In the genomic region with DNA sequence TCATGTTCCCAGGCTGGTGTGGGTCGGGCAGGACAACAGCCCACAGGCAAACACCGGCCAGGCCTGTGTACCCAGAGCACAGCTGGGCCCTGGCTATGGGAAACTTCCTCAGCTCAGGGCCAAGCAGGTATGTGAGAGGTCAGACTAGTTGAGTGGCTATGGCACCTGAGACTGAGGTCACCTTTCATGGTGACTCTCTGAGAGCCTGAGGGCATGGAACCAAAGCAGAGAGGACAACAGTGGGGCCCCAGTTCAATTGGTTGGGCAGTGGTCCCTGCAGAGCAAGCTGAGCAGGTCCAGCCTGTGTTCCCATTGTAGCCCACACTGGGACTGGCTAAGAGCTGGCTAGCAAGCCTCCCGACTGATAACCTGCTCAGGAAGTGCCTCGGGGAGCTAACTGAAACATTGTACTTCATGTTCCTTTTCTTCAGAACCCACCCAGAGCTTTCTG, we compare ENCODE assay signal across 22 mouse cellular contexts.
DNase-seq lines count a peak whose midpoint lies in the region; ATAC-seq lines count a peak whose summit lies in the region.
"Had no signal": no experiment of that assay in that cellular context is flagged by ENCODE, and none has a peak within 500 bp of the region (broad histone marks: within the 10 kb centered on the region; RNA-seq: fewer than 3 reads in every experiment).

No protein-coding gene starts in this region.

- no peak overlapping the region for H3K27ac ChIP-seq in embryonic facial prominence, embryonic 14.5 days (replicated peaks; ENCODE audit: low read depth, low read length)
- peak overlapping the region; percentile 3; the same call in 1 of the 2 replicates for H3K27ac ChIP-seq in kidney, embryonic 14.5 days (ENCODE audit: low read depth, low read length)
- peak overlapping the region; percentile 53 for H3K27ac ChIP-seq in limb, embryonic 10.5 days
- H3K27ac ChIP-seq: hindbrain, embryonic 13.5 days; stomach, postnatal 0 days had no signal

- no peak overlapping the region for H3K4me2 ChIP-seq in embryonic facial prominence, embryonic 14.5 days (ENCODE audit: low read depth, low read length)
- H3K4me2 ChIP-seq in kidney, embryonic 14.5 days (replicated peaks; ENCODE audit: low read depth, low read length) = no peak overlapping the region
- H3K4me2 ChIP-seq: hindbrain, embryonic 13.5 days had no signal

- ATAC-seq in embryonic facial prominence, embryonic 14.5 days (ENCODE audit: low read depth) = no peak
- peak; percentile 37; the same call in 1 of the 2 replicates for ATAC-seq in kidney, embryonic 14.5 days (ENCODE audit: low FRiP score, low TSS enrichment)
- ATAC-seq: activated CD4-positive, CD25-positive, alpha-beta regulatory T cell, adult 4 months; intestine, embryonic 16.5 days; liver, postnatal 0 days had no signal

- H3K9me3 ChIP-seq in embryonic facial prominence, embryonic 14.5 days (ENCODE audit: control insufficient read depth, low read length) = no peaks in the 10 kb centered on the region
- H3K9me3 ChIP-seq in kidney, embryonic 14.5 days (ENCODE audit: control insufficient read depth, low read length) = no peaks in the 10 kb centered on the region
- no peaks in the 10 kb centered on the region for H3K9me3 ChIP-seq in limb, embryonic 10.5 days (replicated peaks)
- H3K9me3 ChIP-seq: hindbrain, embryonic 13.5 days had no signal

- H3K4me1 ChIP-seq in embryonic facial prominence, embryonic 14.5 days (ENCODE audit: control insufficient read depth, insufficient read depth, low read length) = peaks cover 21% of the 10 kb centered on the region
- H3K4me1 ChIP-seq in kidney, embryonic 14.5 days (ENCODE audit: control insufficient read depth, insufficient read depth, low read length) = peaks cover 32% of the 10 kb centered on the region
- H3K4me1 ChIP-seq in limb, embryonic 10.5 days = peaks cover 67% of the 10 kb centered on the region

- DNase-seq in lung, adult 18-20 months = peak; percentile 14 to 34
- no peak for DNase-seq in lung, postnatal 4 days
- DNase-seq in embryonic facial prominence, embryonic 14.5 days (ENCODE audit: low spot score) = peak; percentile 40
- DNase-seq in limb, embryonic 10.5 days (ENCODE audit: low spot score) = no peak
- DNase-seq in adrenal gland, postnatal 25 days = no peak
- DNase-seq in urinary bladder, postnatal 4 days (ENCODE audit: low spot score in 2 of 2) = no peak
- DNase-seq: adrenal gland, postnatal 14 days; B cell, adult 2 months; cerebellum, adult 18-20 months; cerebellum, postnatal 36 days; gastrocnemius, postnatal 14 days; heart, postnatal 10 days; liver; liver, postnatal 0 days; midbrain, embryonic 14.5 days; thymus, postnatal 4 days had no signal

- H3K27me3 ChIP-seq in embryonic facial prominence, embryonic 14.5 days (replicated peaks; ENCODE audit: control insufficient read depth, insufficient read depth, low read length) = no peaks in the 10 kb centered on the region
- no peaks in the 10 kb centered on the region for H3K27me3 ChIP-seq in kidney, embryonic 14.5 days (ENCODE audit: control insufficient read depth, insufficient read depth, low read length)
- no peaks in the 10 kb centered on the region for H3K27me3 ChIP-seq in limb, embryonic 10.5 days (ENCODE audit: low read depth, poor library complexity, severe bottlenecking)
- H3K27me3 ChIP-seq: hindbrain, embryonic 13.5 days had no signal

- no peaks in the 10 kb centered on the region for H3K36me3 ChIP-seq in embryonic facial prominence, embryonic 14.5 days (ENCODE audit: control insufficient read depth, insufficient read depth, low read length)
- no peaks in the 10 kb centered on the region for H3K36me3 ChIP-seq in kidney, embryonic 14.5 days (ENCODE audit: control insufficient read depth, insufficient read depth, low read length)
- H3K36me3 ChIP-seq in limb, embryonic 10.5 days = no peaks in the 10 kb centered on the region
- H3K36me3 ChIP-seq: hindbrain, embryonic 13.5 days had no signal

- 54% methylated on average over 4 of the region's 4 CpGs for WGBS in embryonic facial prominence, embryonic 14.5 days
- WGBS in kidney, embryonic 14.5 days = 74% methylated on average over 4 of the region's 4 CpGs
- WGBS in limb, embryonic 10.5 days = 76% methylated on average over 4 of the region's 4 CpGs

- H3K9ac ChIP-seq in embryonic facial prominence, embryonic 14.5 days (ENCODE audit: low read depth, low read length) = no peak overlapping the region
- H3K9ac ChIP-seq in kidney, embryonic 14.5 days (ENCODE audit: low read depth, low read length) = no peak overlapping the region
- H3K9ac ChIP-seq: hindbrain, embryonic 13.5 days; liver, postnatal 0 days had no signal

- H3K4me3 ChIP-seq in embryonic facial prominence, embryonic 14.5 days (ENCODE audit: low read depth, low read length) = no peak overlapping the region
- H3K4me3 ChIP-seq in kidney, embryonic 14.5 days (ENCODE audit: low read length) = no peak overlapping the region
- no peak overlapping the region for H3K4me3 ChIP-seq in limb, embryonic 10.5 days
- H3K4me3 ChIP-seq: hindbrain, embryonic 13.5 days; myocyte had no signal

Comparison
In these comparisons a context has a peak if more than half of its experiments do, and no peak if none do; other contexts are left out.
1. DNase-seq: peak in lung, adult 18-20 months (2 of 2) and embryonic facial prominence, embryonic 14.5 days (single experiment); none in lung, postnatal 4 days (0 of 2), limb, embryonic 10.5 days (single experiment), adrenal gland, postnatal 25 days (single experiment) and urinary bladder, postnatal 4 days (0 of 2).